Comparison of ENCODE assay signal across 18 mouse cellular contexts in genomic region chr8:88313991-88314390, GRCm38 (mm10). TPM values are rescaled to one million over a fixed set of nuclear protein-coding genes. Genes with fewer than 3 reads are reported as not detected.
DNase-seq lines count a peak whose midpoint lies in the region; ATAC-seq and TF ChIP-seq lines count a peak whose summit lies in the region.
"Had no signal": no experiment of that assay in that cellular context is flagged by ENCODE, and none has a peak within 500 bp of the region (broad histone marks: within the 10 kb centered on the region; RNA-seq: fewer than 3 reads in every experiment).

No protein-coding gene starts in this region.

- H3K9me3 ChIP-seq in heart, embryonic 12.5 days (replicated peaks): no peaks in the 10 kb centered on the region
- H3K9me3 ChIP-seq in kidney, embryonic 15.5 days (replicated peaks): no peaks in the 10 kb centered on the region
- H3K9me3 ChIP-seq: embryonic facial prominence, embryonic 12.5 days; forebrain, embryonic 15.5 days; heart, embryonic 13.5 days; hindbrain, embryonic 15.5 days had no signal

- H3K9ac ChIP-seq in heart, embryonic 12.5 days: no peak overlapping the region
- no peak overlapping the region for H3K9ac ChIP-seq in kidney, embryonic 15.5 days
- H3K9ac ChIP-seq: embryonic facial prominence, embryonic 12.5 days; forebrain, embryonic 15.5 days; heart, embryonic 13.5 days; hindbrain, embryonic 15.5 days had no signal

- no peak overlapping the region for H3K4me3 ChIP-seq in heart, embryonic 12.5 days
- H3K4me3 ChIP-seq in myocyte: no peak overlapping the region
- no peak overlapping the region for H3K4me3 ChIP-seq in lung, adult 2 months (replicated peaks; ENCODE audit: extremely low read depth, low read depth, low read length)
- H3K4me3 ChIP-seq in kidney, embryonic 15.5 days (replicated peaks): no peak overlapping the region
- H3K4me3 ChIP-seq: embryonic facial prominence, embryonic 12.5 days; forebrain, embryonic 15.5 days; heart, embryonic 13.5 days; hindbrain, embryonic 15.5 days had no signal

- H3ac ChIP-seq in myocyte (ENCODE audit: control insufficient read depth, insufficient read length): no peak overlapping the region

- DNase-seq in cerebellum, adult 11 months: peak; percentile 32
- DNase-seq in cerebellum, postnatal 14 days: no peak
- DNase-seq in heart, adult 11 months: peak; percentile 92
- DNase-seq in cerebellum, adult 9-11 months: peak; percentile 67
- no peak for DNase-seq in lung, adult 2 months
- DNase-seq: adrenal gland, postnatal 36 days; gastrocnemius, postnatal 10 days; heart, postnatal 36 days had no signal

- no peak overlapping the region for H3K27ac ChIP-seq in heart, embryonic 12.5 days (ENCODE audit: poor library complexity, severe bottlenecking)
- no peak overlapping the region for H3K27ac ChIP-seq in kidney, embryonic 15.5 days
- H3K27ac ChIP-seq: embryonic facial prominence, embryonic 12.5 days; forebrain, embryonic 15.5 days; heart, embryonic 13.5 days; hindbrain, embryonic 15.5 days had no signal

- 87% methylated on average over 12 of the region's 12 CpGs for WGBS in heart, embryonic 12.5 days
- 97% methylated on average over 12 of the region's 12 CpGs for WGBS in lung, adult 2 months
- 89% methylated on average over 12 of the region's 12 CpGs for WGBS in kidney, embryonic 15.5 days

- H3K4me2 ChIP-seq in heart, embryonic 12.5 days: no peak overlapping the region
- H3K4me2 ChIP-seq in myocyte (ENCODE audit: low read depth): no peak overlapping the region
- H3K4me2 ChIP-seq in kidney, embryonic 15.5 days: no peak overlapping the region
- H3K4me2 ChIP-seq: embryonic facial prominence, embryonic 12.5 days; forebrain, embryonic 15.5 days; heart, embryonic 13.5 days; hindbrain, embryonic 15.5 days had no signal

- no peaks in the 10 kb centered on the region for H3K36me3 ChIP-seq in heart, embryonic 12.5 days
- peaks cover 37% of the 10 kb centered on the region for H3K36me3 ChIP-seq in myocyte (ENCODE audit: control insufficient read depth, insufficient read depth)
- H3K36me3 ChIP-seq in kidney, embryonic 15.5 days: no peaks in the 10 kb centered on the region
- H3K36me3 ChIP-seq: embryonic facial prominence, embryonic 12.5 days; forebrain, embryonic 15.5 days; heart, embryonic 13.5 days; hindbrain, embryonic 15.5 days had no signal

- ATAC-seq in heart, embryonic 12.5 days (ENCODE audit: insufficient number of reproducible peaks, low FRiP score): no peak
- no peak for ATAC-seq in kidney, embryonic 15.5 days (replicated peaks; ENCODE audit: low FRiP score)
- ATAC-seq: activated CD4-positive, CD25-positive, alpha-beta regulatory T cell, adult 4 months; forebrain, embryonic 15.5 days; intestine, embryonic 16.5 days; Patski had no signal

- peaks cover 16% of the 10 kb centered on the region for H3K4me1 ChIP-seq in heart, embryonic 12.5 days (replicated peaks)
- peaks cover 16% of the 10 kb centered on the region for H3K4me1 ChIP-seq in lung, adult 2 months (ENCODE audit: control insufficient read depth, insufficient read depth, low read length)
- H3K4me1 ChIP-seq in kidney, embryonic 15.5 days: peaks cover 16% of the 10 kb centered on the region

- peaks cover 4% of the 10 kb centered on the region for H3K79me2 ChIP-seq in myocyte (ENCODE audit: control insufficient read depth, insufficient read depth)

- H3K27me3 ChIP-seq in heart, embryonic 12.5 days (replicated peaks): peaks cover 17% of the 10 kb centered on the region
- no peaks in the 10 kb centered on the region for H3K27me3 ChIP-seq in myocyte (ENCODE audit: control insufficient read depth, insufficient read depth, insufficient read length)
- H3K27me3 ChIP-seq in kidney, embryonic 15.5 days: no peaks in the 10 kb centered on the region
- H3K27me3 ChIP-seq: embryonic facial prominence, embryonic 12.5 days; forebrain, embryonic 15.5 days; hindbrain, embryonic 15.5 days; Patski had no signal

- TF ChIP-seq CTCF in lung, adult 2 months (IDR thresholded peaks at IDR 0.05; ENCODE audit: insufficient read depth, low read length): no peak

- peak; percentile 19 for TF ChIP-seq POLR2A in myocyte (IDR thresholded peaks at IDR 0.05; ENCODE audit: insufficient read length, low read depth)
- TF ChIP-seq POLR2A in lung, adult 2 months (IDR thresholded peaks at IDR 0.05; ENCODE audit: borderline replicate concordance, extremely low read depth, low read depth, low read length): no peak

TF ChIP-seq in myocyte, 11 proteins besides CTCF, POLR2A, EP300 and RAD21:
- TF ChIP-seq MYOD1 (IDR thresholded peaks at IDR 0.05; ENCODE audit: control insufficient read depth in 1 of 3, insufficient read length in 2 of 3, low read depth in 2 of 3): no peak
- TF ChIP-seq TCF12 (IDR thresholded peaks at IDR 0.05; ENCODE audit: insufficient read depth, poor library complexity, severe bottlenecking): no peak
TF ChIP-seq in myocyte: peak in this region for 0.

RNA-seq across cellular contexts. Expression of gene Adcy7, which starts 41.8 kb away (rescaled TPM):
- polyA plus RNA-seq in heart, embryonic 12.5 days (2016; fragmentation: Nextera tagmentation; extraction: Ambion mirVana): 3.8 and 4.1 TPM in 2 replicates
- 72.3 TPM for polyA plus RNA-seq in myocyte (2012; fragmentation: generic; extraction: Trizol)
- polyA plus RNA-seq in lung, adult 2 months (2012; rRNA removed): 57.0 and 60.0 TPM in 2 replicates
- polyA plus RNA-seq in kidney, embryonic 15.5 days (2015; fragmentation: Nextera tagmentation; extraction: Ambion mirVana): 2.9 and 3.1 TPM in 2 replicates

RNA-seq across cellular contexts. Expression of gene Brd7, which starts 48.0 kb away (rescaled TPM):
- 79.5 and 80.3 TPM in 2 replicates for polyA plus RNA-seq in heart, embryonic 12.5 days (2016; fragmentation: Nextera tagmentation; extraction: Ambion mirVana)
- polyA plus RNA-seq in myocyte (2012; fragmentation: generic; extraction: Trizol): 52.7 TPM
- 18.6 and 28.5 TPM in 2 replicates for polyA plus RNA-seq in lung, adult 2 months (2012; rRNA removed)
- 68.6 and 74.4 TPM in 2 replicates for polyA plus RNA-seq in kidney, embryonic 15.5 days (2015; fragmentation: Nextera tagmentation; extraction: Ambion mirVana)

Comparison
In these comparisons a context has a peak if more than half of its experiments do, and no peak if none do; other contexts are left out.
1. DNase-seq: peak in cerebellum, adult 11 months (single experiment), heart, adult 11 months (single experiment) and cerebellum, adult 9-11 months (single experiment); none in cerebellum, postnatal 14 days (0 of 2) and lung, adult 2 months (single experiment).
2. RNA of gene Adcy7, which starts 41.8 kb away (polyA plus RNA-seq): 72.3 TPM in myocyte (single experiment) and 57.0 to 60.0 TPM in lung, adult 2 months; 3.8 to 4.1 TPM in heart, embryonic 12.5 days and 2.9 to 3.1 TPM in kidney, embryonic 15.5 days; every median in the first group is over 10 times any median in the second.